Mouse (Mus musculus) erythroblast, embryonic 14.5 days (primary cell): Measurements from ENCODE around the gene Fkbp6. TPM values are rescaled to one million over a fixed set of nuclear protein-coding genes. Genes with fewer than 3 reads are reported as not detected.

Experiments
- H3K27me3 ChIP-seq: 2 replicates; pipeline ENCODE4 v1.6.1; 2012; ENCODE audit warnings: inconsistent platforms; ENCODE audit not compliant: control insufficient read depth
- H3K36me3 ChIP-seq: 2 replicates; pipeline ENCODE4 v1.6.1; 2012; ENCODE audit warnings: mild to moderate bottlenecking, inconsistent platforms; ENCODE audit not compliant: control insufficient read depth
- H3K4me1 ChIP-seq: 2 replicates; pipeline ENCODE4 v1.6.1; 2012; ENCODE audit warnings: inconsistent platforms; ENCODE audit not compliant: control insufficient read depth
- H3K4me3 ChIP-seq: replicated peaks from 2 replicates; pipeline ENCODE3; 2012; ENCODE audit warnings: moderate library complexity, mild to moderate bottlenecking, inconsistent platforms
- H3K9me3 ChIP-seq: 2 replicates; pipeline ENCODE4 v1.6.1; 2012; ENCODE audit warnings: low read length, inconsistent platforms, mixed read lengths; ENCODE audit not compliant: control insufficient read depth
- GATA1 ChIP-seq: IDR thresholded peaks from 2 replicates; pipeline ENCODE4 v1.6.1; 2012; ENCODE audit warnings: low read length, inconsistent platforms, mixed read lengths
- TAL1 ChIP-seq: IDR thresholded peaks from 3 replicates; pipeline ENCODE4 v1.6.1; 2012; ENCODE audit warnings: low read length, inconsistent platforms, mixed read lengths
- polyA plus RNA-seq: library from polyadenylated mRNA; stranded (reverse); fragments of >175 nt; gene quantifications from 2 replicates; pipeline ENCODE4 v1.2.3, GENCODE M21; 2012

Fkbp6 gene
- polyA plus RNA-seq, 1 experiment, result not detected

GRCm38 (mm10) chr5:135271563-135272165, 78.2 kb downstream of the Fkbp6 start:
- H3K4me3 ChIP-seq, result no peak overlapping the region
- peaks cover 18% of the 10 kb centered on the region for H3K27me3 ChIP-seq
- no peak for TF ChIP-seq TAL1
- TF ChIP-seq GATA1, result no peak
- no peaks in the 10 kb centered on the region for H3K36me3 ChIP-seq
- H3K4me1 ChIP-seq, result no peaks in the 10 kb centered on the region
- H3K9me3 ChIP-seq, result no peaks in the 10 kb centered on the region

- Histone ChIP-seq H3K36me3 (no peaks in the 10 kb centered on the region), H3K9me3 (no peaks in the 10 kb centered on the region), H3K27me3 (peaks cover 7% of the 10 kb centered on the region)
These were observed 79.5 kb downstream of the Fkbp6 start for GRCm38 (mm10) chr5:135270361-135270760.

GRCm38 (mm10) chr5:135269451-135269850, 80.4 kb downstream of the Fkbp6 start:
- Histone ChIP-seq H3K9me3 (no peaks in the 10 kb centered on the region), H3K4me3 (no peak overlapping the region)
- no peak for TF ChIP-seq TAL1
- no peak for TF ChIP-seq GATA1

More at GRCm38 (mm10) chr5:135270361-135270760, 79.5 kb downstream of the Fkbp6 start:
- Histone ChIP-seq H3K4me1 (no peaks in the 10 kb centered on the region), H3K4me3 (no peak overlapping the region)
- TF ChIP-seq GATA1 (no peak), TAL1 (no peak)

GRCm38 (mm10) chr5:135264548-135264947, 85.3 kb downstream of the Fkbp6 start:
- H3K27me3 ChIP-seq, result peaks cover 8% of the 10 kb centered on the region
- no peaks in the 10 kb centered on the region for H3K4me1 ChIP-seq
- H3K9me3 ChIP-seq, result no peaks in the 10 kb centered on the region
- H3K4me3 ChIP-seq, result no peak overlapping the region
- no peaks in the 10 kb centered on the region for H3K36me3 ChIP-seq
- TF ChIP-seq GATA1 (no peak), TAL1 (no peak)

More at GRCm38 (mm10) chr5:135269451-135269850, 80.4 kb downstream of the Fkbp6 start:
- no peaks in the 10 kb centered on the region for H3K36me3 ChIP-seq
- H3K27me3 ChIP-seq, result peaks cover 3% of the 10 kb centered on the region
- no peaks in the 10 kb centered on the region for H3K4me1 ChIP-seq

GRCm38 (mm10) chr5:135263866-135264503, 85.9 kb downstream of the Fkbp6 start:
- Histone ChIP-seq H3K4me3 (no peak overlapping the region), H3K9me3 (no peaks in the 10 kb centered on the region), H3K4me1 (no peaks in the 10 kb centered on the region), H3K36me3 (no peaks in the 10 kb centered on the region), H3K27me3 (peaks cover 8% of the 10 kb centered on the region)
- TF ChIP-seq TAL1 (no peak), GATA1 (no peak)

GRCm38 (mm10) chr5:135258280-135259150, 91.3 kb downstream of the Fkbp6 start:
- no peaks in the 10 kb centered on the region for H3K36me3 ChIP-seq
- H3K4me1 ChIP-seq, result no peaks in the 10 kb centered on the region
- H3K27me3 ChIP-seq, result peaks cover under 1% of the 10 kb centered on the region; the same call in 1 of the 2 replicates
- peaks cover 7% of the 10 kb centered on the region for H3K9me3 ChIP-seq
- TF ChIP-seq TAL1 (no peak), GATA1 (no peak)
- no peak overlapping the region for H3K4me3 ChIP-seq

GRCm38 (mm10) chr5:135257559-135257958, 92.3 kb downstream of the Fkbp6 start:
- Histone ChIP-seq H3K4me1 (no peaks in the 10 kb centered on the region), H3K36me3 (no peaks in the 10 kb centered on the region), H3K27me3 (0 out of 2 replicates have a peak, but pooled peaks cover 1% of the 10 kb centered on the region), H3K4me3 (no peak overlapping the region), H3K9me3 (peaks cover 7% of the 10 kb centered on the region)
- TF ChIP-seq GATA1 (no peak), TAL1 (no peak)

- no peak overlapping the region for H3K4me3 ChIP-seq
- H3K4me1 ChIP-seq, result peaks cover 3% of the 10 kb centered on the region
- no peaks in the 10 kb centered on the region for H3K36me3 ChIP-seq
- TF ChIP-seq GATA1 (no peak), TAL1 (no peak)
- H3K9me3 ChIP-seq, result peaks cover 8% of the 10 kb centered on the region
- H3K27me3 ChIP-seq, result peaks cover 13% of the 10 kb centered on the region
These were observed 93.7 kb downstream of the Fkbp6 start for GRCm38 (mm10) chr5:135256166-135256565.

- peaks cover 18% of the 10 kb centered on the region for H3K4me1 ChIP-seq
- no peak overlapping the region for H3K4me3 ChIP-seq
- peaks cover 16% of the 10 kb centered on the region for H3K9me3 ChIP-seq
- peaks cover 36% of the 10 kb centered on the region for H3K27me3 ChIP-seq
- TF ChIP-seq GATA1 (no peak), TAL1 (no peak)
- H3K36me3 ChIP-seq, result no peaks in the 10 kb centered on the region
These were observed 96.0 kb downstream of the Fkbp6 start for GRCm38 (mm10) chr5:135253741-135254401.
